Mouse (Mus musculus) Patski (cell line): ENCODE results near the gene Kctd17. TPM values are rescaled to one million over a fixed set of nuclear protein-coding genes. Genes with fewer than 3 reads are reported as not detected.

ENCODE experiments used
- ATAC-seq: fragments of 100-300 bp; one replicate; pipeline ENCODE4 v1.8.0; 2021
- CTCF ChIA-PET: fragments of 350-600 bp; sonication (Branson Sonifier 250); formaldehyde crosslinking; loops from one replicate; lab custom pipeline; 2022; ENCODE audit warnings: inconsistent platforms; lab: Charles Lee
- POLR2A ChIA-PET: fragments of 350-600 bp; sonication (Branson Sonifier 250); formaldehyde crosslinking; loops from one replicate; lab custom pipeline; 2022; ENCODE audit warnings: antibody characterized with exemption, inconsistent platforms; lab: Charles Lee
- DNase-seq: peaks from one replicate; pipeline ENCODE4 v3.0.0-alpha.2; 2011; ENCODE audit warnings: low read depth, low spot score
- H3K27me3 ChIP-seq: fragments of 371-371 bp; one replicate; pipeline ENCODE4 v1.5.1; 2021
- CTCF ChIP-seq: fragments of 100-300 bp; IDR thresholded peaks from one replicate; pipeline ENCODE4 v1.5.1; 2021
- in situ Hi-C: fragments of 300-500 bp; cut with MboI; formaldehyde crosslinking; loops from 3 replicates; pipeline ENCODE4 v1.11.1; 2018; ENCODE audit warnings: low pct_unique_long_range_greater_than_20kb, mixed read lengths
- polyA plus RNA-seq: library from polyadenylated mRNA; unstranded; gene quantifications from one replicate; pipeline ENCODE4 v1.2.3, GENCODE M21; 2021

The Kctd17 gene
- 157 TPM for polyA plus RNA-seq

DNA sequence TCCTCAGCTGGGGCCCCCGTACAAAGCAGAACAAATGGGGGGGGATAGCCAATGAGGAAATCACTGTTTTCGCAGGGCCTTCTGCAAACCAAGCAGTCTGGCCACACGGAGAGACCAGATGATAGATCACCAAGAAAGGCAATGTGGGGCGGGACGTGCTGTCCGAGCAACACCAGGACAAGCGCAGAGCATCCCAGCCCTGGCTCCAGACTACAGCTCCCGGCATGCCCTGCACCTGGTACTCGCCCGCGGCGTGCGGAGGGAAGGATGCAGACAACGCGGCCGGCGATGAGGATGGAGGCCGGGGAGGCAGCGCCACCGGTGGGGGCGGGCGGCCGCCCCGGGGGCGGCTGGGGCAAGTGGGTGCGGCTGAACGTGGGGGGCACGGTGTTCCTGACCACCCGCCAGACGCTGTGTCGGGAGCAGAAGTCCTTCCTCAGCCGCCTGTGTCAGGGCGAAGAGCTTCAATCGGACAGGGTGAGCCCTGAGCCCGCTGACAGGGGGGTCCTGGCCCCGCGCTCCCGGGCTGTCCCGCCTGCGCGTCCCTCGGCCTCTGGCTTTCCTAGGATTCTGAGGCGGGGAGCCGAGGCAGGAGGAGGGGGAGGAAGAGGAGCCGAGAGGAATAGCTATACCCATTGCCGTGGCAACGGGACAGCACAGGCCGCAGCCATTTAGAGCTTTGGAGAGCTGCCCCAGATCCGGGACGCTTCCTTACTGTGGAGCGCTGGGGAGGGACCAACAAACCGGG, at the start of gene Kctd17:
Gene Kctd17 (plus strand): TSS at position 174 of the 748 bp plus-strand sequence.
- no peak for DNase-seq
- TF ChIP-seq CTCF = no peak
- ChIA-PET CTCF (interaction anchor here (0.9 to 1.7 kb wide), 3 partner anchors 14 to 188 kb away, joined by 3 to 4 read pairs (median 4); no protein-coding TSS in a partner anchor), POLR2A (interaction anchor here (0.5 to 1.6 kb wide), 4 partner anchors 14 to 798 kb away, joined by 3 to 4 read pairs (median 3); no protein-coding TSS in a partner anchor)
- no peaks in the 10 kb centered on the region for H3K27me3 ChIP-seq
- peak; percentile 74 for ATAC-seq
- in situ Hi-C loops = no loop called here

DNA sequence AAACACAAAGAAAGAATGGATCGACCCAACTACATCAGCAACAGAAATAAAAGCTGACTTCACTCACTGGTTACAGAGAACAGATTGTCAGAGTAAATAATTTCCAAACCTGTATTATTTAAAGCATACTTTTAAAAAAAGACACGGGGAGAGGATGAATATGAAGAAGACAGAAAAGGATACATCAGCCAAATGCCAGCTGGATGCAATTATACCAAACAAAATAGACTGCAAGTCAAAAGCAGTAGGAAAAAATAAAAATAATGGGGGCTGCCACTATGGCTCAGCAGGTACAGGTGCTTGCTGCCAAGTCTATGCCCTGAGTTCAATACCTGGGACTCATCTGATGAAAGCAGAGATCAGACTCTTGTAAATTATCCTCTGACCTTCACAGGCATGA, 48.2 kb upstream of the Kctd17 start:
- no peak for TF ChIP-seq CTCF
- CTCF ChIA-PET = interaction anchor here (1.4 kb wide), 1 partner anchor 12 kb away, joined by 3 read pairs; no protein-coding TSS in a partner anchor
- H3K27me3 ChIP-seq = no peaks in the 10 kb centered on the region
- DNase-seq (no peak), ATAC-seq (no peak)
- in situ Hi-C loops = no loop called here
- POLR2A ChIA-PET = interaction anchor here (0.7 kb wide), 1 partner anchor 495 kb away, joined by 4 read pairs; no protein-coding TSS in a partner anchor

GRCm38 (mm10) chr15:78380741-78381140, 47.6 kb upstream of the Kctd17 start:
- CTCF ChIA-PET = interaction anchor here (1.4 kb wide), 1 partner anchor 12 kb away, joined by 3 read pairs; no protein-coding TSS in a partner anchor
- no peaks in the 10 kb centered on the region for H3K27me3 ChIP-seq
- POLR2A ChIA-PET = no interaction called here
- ATAC-seq = no peak
- TF ChIP-seq CTCF = no peak
- DNase-seq = no peak
- in situ Hi-C loops = no loop called here

- DNase-seq = peak; percentile 90
- TF ChIP-seq CTCF = no peak
- peak; percentile 33 for ATAC-seq
- H3K27me3 ChIP-seq = no peaks in the 10 kb centered on the region
- CTCF ChIA-PET = no interaction called here
- POLR2A ChIA-PET = no interaction called here
- in situ Hi-C loops = no loop called here
These were observed 46.2 kb upstream of the Kctd17 start for GRCm38 (mm10) chr15:78382115-78382514.

GRCm38 (mm10) chr15:78383450-78384219, 44.7 kb upstream of the Kctd17 start:
- CTCF ChIA-PET = no interaction called here
- POLR2A ChIA-PET = interaction anchor here (0.9 kb wide), 1 partner anchor 45 kb away, joined by 3 read pairs; the partner anchor contains the start of gene Kctd17
- H3K27me3 ChIP-seq = no peaks in the 10 kb centered on the region
- ATAC-seq (no peak), DNase-seq (no peak)
- no peak for TF ChIP-seq CTCF
- in situ Hi-C loops = no loop called here

DNA sequence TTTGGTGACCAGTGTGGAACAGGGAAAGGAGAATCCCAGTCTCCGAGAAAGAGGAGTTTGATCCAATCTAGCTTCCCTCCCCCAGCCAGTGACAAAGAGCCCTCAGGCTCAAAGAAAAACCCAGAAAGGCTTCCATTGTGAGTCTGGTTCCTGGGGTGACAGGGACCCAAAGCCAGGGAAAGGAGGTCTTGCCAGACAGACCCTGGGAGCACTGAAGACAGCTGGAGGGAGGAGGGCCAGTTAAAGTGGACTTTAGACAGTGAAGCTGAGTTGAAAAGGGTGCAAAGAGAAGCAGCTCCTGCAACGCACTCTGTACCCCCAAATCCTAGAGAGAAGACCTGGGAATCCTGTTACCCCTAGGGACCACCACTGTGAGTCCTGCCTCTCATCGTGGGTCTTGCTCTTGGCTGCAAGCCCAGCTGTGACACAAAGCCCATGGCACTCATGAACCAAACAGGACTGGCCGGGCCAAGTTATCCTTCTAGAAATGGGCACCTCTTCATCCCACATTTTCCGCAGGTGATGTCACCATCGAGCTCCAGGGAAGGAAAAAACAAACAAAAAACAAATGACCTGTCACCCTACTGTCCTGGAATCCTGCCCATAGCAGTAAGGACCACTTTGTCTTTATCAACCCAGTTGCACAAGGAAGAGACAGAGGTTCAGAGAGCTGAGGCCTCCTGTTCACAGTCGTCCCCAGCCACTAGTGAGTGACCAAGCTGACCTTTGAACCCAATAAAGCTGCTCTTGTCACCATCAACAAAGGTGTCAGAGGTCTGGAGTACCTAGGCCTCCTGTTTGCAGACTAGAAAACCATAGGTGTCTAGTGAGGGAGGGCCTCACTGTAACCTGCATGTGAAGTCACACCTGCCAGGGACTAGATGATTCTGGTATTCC, 43.9 kb upstream of the Kctd17 start:
- ChIA-PET POLR2A (interaction anchor here (0.9 kb wide), 1 partner anchor 44 kb away, joined by 3 read pairs; the partner anchor contains the start of gene Kctd17), CTCF (interaction anchor here (1.4 kb wide), 1 partner anchor 16 kb away, joined by 3 read pairs; no protein-coding TSS in a partner anchor)
- in situ Hi-C loops = no loop called here
- no peak for DNase-seq
- H3K27me3 ChIP-seq = no peaks in the 10 kb centered on the region
- no peak for TF ChIP-seq CTCF
- no peak for ATAC-seq

GRCm38 (mm10) chr15:78385564-78385963, 42.8 kb upstream of the Kctd17 start:
- no peak for ATAC-seq
- CTCF ChIA-PET = interaction anchor here (1.4 kb wide), 1 partner anchor 15 kb away, joined by 3 read pairs; no protein-coding TSS in a partner anchor

GRCm38 (mm10) chr15:78390855-78391254, 37.5 kb upstream of the Kctd17 start:
- DNase-seq (no peak), ATAC-seq (no peak)
- ChIA-PET CTCF (interaction anchor here (1.2 kb wide), 1 partner anchor 151 kb away, joined by 3 read pairs; no protein-coding TSS in a partner anchor), POLR2A (interaction anchor here (0.6 kb wide), 1 partner anchor 459 kb away, joined by 5 read pairs; no protein-coding TSS in a partner anchor)
- H3K27me3 ChIP-seq = no peaks in the 10 kb centered on the region
- TF ChIP-seq CTCF = no peak
- in situ Hi-C loops = no loop called here

More at GRCm38 (mm10) chr15:78385564-78385963, 42.8 kb upstream of the Kctd17 start:
- H3K27me3 ChIP-seq = no peaks in the 10 kb centered on the region
- no peak for TF ChIP-seq CTCF
- in situ Hi-C loops = no loop called here
- POLR2A ChIA-PET = no interaction called here
- no peak for DNase-seq

DNA sequence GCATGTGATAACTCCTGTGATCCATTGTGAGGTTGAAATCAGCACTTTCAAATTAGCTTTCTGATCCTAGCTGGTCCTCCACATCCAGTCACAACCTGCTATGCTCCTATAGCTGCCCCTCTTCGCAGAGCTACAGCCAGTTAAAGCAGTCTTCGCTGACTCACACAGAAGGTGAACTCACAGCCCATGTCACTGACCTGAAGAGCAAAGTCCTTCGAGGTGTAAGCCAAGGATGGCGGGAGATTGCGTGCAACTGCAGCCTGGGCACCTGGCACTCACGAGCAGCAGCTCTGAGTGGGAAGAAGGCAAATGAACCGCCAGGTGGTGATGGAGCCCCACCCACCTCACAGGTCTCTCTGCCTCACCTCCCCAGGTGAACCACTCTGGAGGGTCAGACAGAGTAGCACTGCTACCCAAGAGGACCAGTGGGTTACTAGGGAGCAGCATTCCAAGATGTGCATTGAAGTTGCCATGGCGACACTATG, 32.8 kb upstream of the Kctd17 start, which contains the start of gene Tex33:
Gene Tex33 (minus strand): TSS at position 435 of the 485 bp plus-strand sequence.
- CTCF ChIA-PET = interaction anchor here (1.1 kb wide), 1 partner anchor 24 kb away, joined by 3 read pairs; no protein-coding TSS in a partner anchor
- POLR2A ChIA-PET = no interaction called here
- no peak for TF ChIP-seq CTCF
- DNase-seq (no peak), ATAC-seq (no peak)
- H3K27me3 ChIP-seq = no peaks in the 10 kb centered on the region
- in situ Hi-C loops = no loop called here
